Mouse (Mus musculus) CH12.LX (cell line): ENCODE measurements around the gene Lpar1. TPM values are rescaled to one million over a fixed set of nuclear protein-coding genes. Genes with fewer than 3 reads are reported as not detected.

Experiments used
- DNase-seq: peaks from one replicate; pipeline ENCODE4 v3.0.0-alpha.2; 2013; ENCODE audit errors: extremely low read depth
- H3K27ac ChIP-seq: 2 replicates; pipeline ENCODE4 v1.5.1; 2012; ENCODE audit warnings: low read depth, mild to moderate bottlenecking, control low read depth, moderate library complexity; ENCODE audit not compliant: insufficient read depth
- H3K27me3 ChIP-seq: replicated peaks from 2 replicates; pipeline ENCODE3; 2012; ENCODE audit warnings: inconsistent platforms
- H3K36me3 ChIP-seq, 2 experiments: replicated peaks in 1 of 2; 2 replicates each; pipeline versions ENCODE3 to v1.6.1; 2012; ENCODE audit warnings: inconsistent platforms in 1 of 2, low read length in 1 of 2, mild to moderate bottlenecking in 1 of 2, mixed read lengths in 1 of 2, moderate library complexity in 1 of 2; ENCODE audit not compliant: control insufficient read depth in 1 of 2, insufficient read depth in 1 of 2
- H3K4me1 ChIP-seq, 2 experiments: 2 replicates each; pipeline ENCODE4 v1.6.1; 2012; ENCODE audit warnings: inconsistent platforms in 1 of 2, moderate library complexity in 1 of 2; ENCODE audit not compliant: insufficient read depth in 2 of 2, control insufficient read depth in 1 of 2
- H3K4me2 ChIP-seq: 2 replicates; pipeline ENCODE4 v1.6.1; 2012; ENCODE audit warnings: low read depth, mild to moderate bottlenecking, control low read depth; ENCODE audit not compliant: poor library complexity, insufficient read depth, severe bottlenecking
- H3K4me3 ChIP-seq, 3 experiments: fragments of 150-350 bp in 1 of 3; sonication (generic) in 1 of 3; replicated peaks in 1 of 3; 2 replicates each; pipeline versions ENCODE3 to v1.5.1; 2011 to 2012; ENCODE audit warnings: low read depth in 2 of 3, low read length in 2 of 3, mild to moderate bottlenecking in 2 of 3, moderate library complexity in 2 of 3, control low read depth in 1 of 3, improper control_type of control experiment in 1 of 3, inconsistent platforms in 1 of 3, mixed read lengths in 1 of 3; ENCODE audit not compliant: poor library complexity in 1 of 3
- H3K79me2 ChIP-seq: replicated peaks from 2 replicates; pipeline ENCODE4 v1.6.1; 2012; ENCODE audit warnings: mild to moderate bottlenecking, moderate library complexity; ENCODE audit not compliant: control insufficient read depth, poor library complexity, insufficient read depth, severe bottlenecking; ENCODE audit errors: extremely low read depth
- H3K9ac ChIP-seq: 2 replicates; pipeline ENCODE4 v1.6.1; 2012; ENCODE audit warnings: low read depth, mild to moderate bottlenecking, control low read depth, moderate library complexity; ENCODE audit not compliant: insufficient read depth
- H3K9me3 ChIP-seq: replicated peaks from 2 replicates; pipeline ENCODE3; 2012; ENCODE audit warnings: low read length, inconsistent platforms, mixed read lengths
- CHD2 ChIP-seq: IDR thresholded peaks from 2 replicates; pipeline ENCODE4 v1.6.1; 2011; ENCODE audit warnings: low read length, improper control_type of control experiment
- IRF4 ChIP-seq: IDR thresholded peaks from 2 replicates; pipeline ENCODE4 v1.6.1; 2014; ENCODE audit warnings: low read depth, mild to moderate bottlenecking, inconsistent platforms, low read length, improper control_type of control experiment
- MYC ChIP-seq: IDR thresholded peaks from 2 replicates; pipeline ENCODE4 v1.6.1; 2011; ENCODE audit warnings: low read depth, mild to moderate bottlenecking, improper control_type of control experiment, low read length
- NELFE ChIP-seq: IDR thresholded peaks from 2 replicates; pipeline ENCODE4 v1.6.1; 2011; ENCODE audit warnings: low read depth, low read length, improper control_type of control experiment
- PAX5 ChIP-seq: IDR thresholded peaks from 2 replicates; pipeline ENCODE4 v1.6.1; 2012; ENCODE audit warnings: low read length, inconsistent platforms, mixed read lengths
- POLR2A ChIP-seq: IDR thresholded peaks from 2 replicates; pipeline ENCODE4 v1.6.1; 2011; ENCODE audit warnings: low read depth, mild to moderate bottlenecking, improper control_type of control experiment, low read length
- RCOR1 ChIP-seq: conservative IDR thresholded peaks from 2 replicates; pipeline ENCODE4 v1.6.1; 2012; ENCODE audit warnings: low read depth, mild to moderate bottlenecking, inconsistent platforms, low read length, improper control_type of control experiment
- SMC3 ChIP-seq: IDR thresholded peaks from 2 replicates; pipeline ENCODE4 v1.6.1; 2011; ENCODE audit warnings: low read depth, low read length, improper control_type of control experiment
- UBTF ChIP-seq: IDR thresholded peaks from 2 replicates; pipeline ENCODE4 v1.6.1; 2012; ENCODE audit warnings: low read depth, mild to moderate bottlenecking, inconsistent platforms, low read length, improper control_type of control experiment, moderate library complexity
- USF2 ChIP-seq: conservative IDR thresholded peaks from 2 replicates; pipeline ENCODE4 v1.6.1; 2011; ENCODE audit warnings: low read depth, low read length, improper control_type of control experiment
- ZC3H11A ChIP-seq: IDR thresholded peaks from 2 replicates; pipeline ENCODE4 v1.6.1; 2012; ENCODE audit warnings: low read depth, mild to moderate bottlenecking, inconsistent platforms, low read length, improper control_type of control experiment
- ZNF384 ChIP-seq: IDR thresholded peaks from 2 replicates; pipeline ENCODE4 v1.6.1; 2012; ENCODE audit warnings: low read depth, low read length, improper control_type of control experiment, inconsistent platforms
- dilution Hi-C: fragments of 300-500 bp; cut with MboI; formaldehyde crosslinking; loops from 2 replicates; pipeline ENCODE4 v1.14.3; 2020; ENCODE audit warnings: low sequenced_read_pairs; ENCODE audit not compliant: extremely low pct_unique_long_range_greater_than_20kb, extremely low pct_ligation_motif_present
- in situ Hi-C: fragments of 300-500 bp; cut with MboI; formaldehyde crosslinking; loops from 3 replicates; pipeline ENCODE4 v1.14.3; 2019; ENCODE audit warnings: low sequenced_read_pairs, low pct_ligation_motif_present, low pct_unique_long_range_greater_than_20kb, mixed read lengths
- polyA plus RNA-seq: library from polyadenylated mRNA; unstranded; fragments of >175 nt; gene quantifications from 2 replicates; pipeline ENCODE4 v1.2.1, GENCODE M21; 2012; ENCODE audit warnings: low read depth; ENCODE audit not compliant: insufficient read length
- total RNA-seq, 2 experiments: library from RNA; depleted of rRNA; stranded (reverse); fragments of 300-350 nt in 1 of 2; fragments of >200 nt in 1 of 2; gene quantifications; 2 replicates each; pipeline ENCODE4 v1.2.3; 2012 to 2014

Lpar1 gene
- total and polyA plus RNA-seq, 3 experiments = 0.04 TPM; not detected in 2

DNA sequence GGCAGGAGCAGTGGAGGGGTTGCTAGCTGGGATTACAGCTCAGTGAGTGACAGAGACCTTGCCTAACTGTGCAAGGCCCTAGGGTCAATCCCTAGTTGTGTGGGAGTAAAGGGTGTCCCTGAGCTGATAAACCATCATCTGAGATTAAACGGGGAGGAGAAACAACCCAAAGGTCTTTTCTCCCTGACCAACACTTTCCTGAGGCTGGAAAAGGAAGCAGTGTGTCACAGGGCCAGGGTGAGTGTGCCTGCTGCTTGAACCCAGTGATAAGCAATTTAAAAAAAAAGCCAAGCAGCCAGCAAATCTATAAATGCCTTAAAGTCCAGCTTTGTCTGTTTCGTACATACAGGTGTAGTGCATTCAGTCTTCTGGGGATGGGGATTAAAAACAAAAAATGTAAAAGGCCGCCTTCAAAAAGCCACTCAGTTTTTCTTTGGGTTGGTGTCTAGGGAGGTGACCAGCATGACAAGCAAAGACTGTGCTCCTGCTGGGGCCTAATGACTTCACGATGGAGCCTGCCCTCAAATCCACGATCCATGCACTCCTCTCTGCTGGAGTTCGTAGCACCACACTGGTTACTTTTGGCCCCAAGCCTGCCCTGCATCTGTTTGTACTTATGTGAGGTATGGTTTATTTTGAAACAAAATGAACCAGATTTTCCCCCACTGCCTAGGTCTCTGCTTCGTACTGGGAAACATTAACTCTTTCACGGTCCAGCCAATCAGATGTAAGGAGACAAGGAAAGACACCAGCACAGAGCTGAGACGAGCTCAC, 35.3 kb downstream of the Lpar1 start:
- Histone ChIP-seq H3K79me2 (no peaks in the 10 kb centered on the region), H3K4me1 (no peaks in the 10 kb centered on the region), H3K27me3 (no peaks in the 10 kb centered on the region), H3K9ac (no peak overlapping the region), H3K9me3 (no peaks in the 10 kb centered on the region), H3K27ac (no peak overlapping the region), H3K4me3 (no peak overlapping the region), H3K36me3 (no peaks in the 10 kb centered on the region)
- dilution Hi-C loops = no loop called here
- no peak for DNase-seq
- TF ChIP-seq IRF4 = no peak
- TF ChIP-seq USF2 = no peak
- TF ChIP-seq RCOR1 = no peak
- no peak for TF ChIP-seq POLR2A
- TF ChIP-seq NELFE = no peak
- TF ChIP-seq ZNF384 = no peak
- TF ChIP-seq, all 38 proteins: peak for 0
- in situ Hi-C loops = no loop called here
- no peak overlapping the region for H3K4me2 ChIP-seq

DNA sequence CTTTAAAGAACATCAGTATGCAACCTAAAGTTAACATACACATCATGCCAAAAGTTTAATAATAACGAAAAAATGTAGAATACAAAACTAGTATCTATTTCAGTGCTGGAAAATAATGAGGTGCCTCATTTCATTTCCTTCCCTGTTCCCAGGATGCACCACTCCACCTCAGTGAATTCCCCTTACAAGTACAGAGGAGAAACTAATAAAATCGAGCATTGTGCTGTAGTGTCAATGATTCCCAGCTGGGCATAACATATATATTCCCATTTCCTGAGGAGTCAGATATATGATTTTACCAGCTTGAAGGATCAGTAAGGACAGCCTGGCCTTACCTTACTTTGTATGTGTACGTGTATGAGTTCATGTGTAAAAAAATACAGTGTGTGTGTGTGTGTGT, 36.9 kb downstream of the Lpar1 start:
- no peak overlapping the region for H3K27ac ChIP-seq
- dilution Hi-C loops (no loop called here), in situ Hi-C loops (no loop called here)
- H3K4me1 ChIP-seq = no peaks in the 10 kb centered on the region
- TF ChIP-seq ZC3H11A (no peak), PAX5 (no peak)
- no peak overlapping the region for H3K4me3 ChIP-seq
- no peak overlapping the region for H3K9ac ChIP-seq
- no peaks in the 10 kb centered on the region for H3K79me2 ChIP-seq
- DNase-seq = no peak
- H3K4me2 ChIP-seq = no peak overlapping the region
- H3K27me3 ChIP-seq = no peaks in the 10 kb centered on the region
- H3K9me3 ChIP-seq = no peaks in the 10 kb centered on the region
- no peaks in the 10 kb centered on the region for H3K36me3 ChIP-seq

DNA sequence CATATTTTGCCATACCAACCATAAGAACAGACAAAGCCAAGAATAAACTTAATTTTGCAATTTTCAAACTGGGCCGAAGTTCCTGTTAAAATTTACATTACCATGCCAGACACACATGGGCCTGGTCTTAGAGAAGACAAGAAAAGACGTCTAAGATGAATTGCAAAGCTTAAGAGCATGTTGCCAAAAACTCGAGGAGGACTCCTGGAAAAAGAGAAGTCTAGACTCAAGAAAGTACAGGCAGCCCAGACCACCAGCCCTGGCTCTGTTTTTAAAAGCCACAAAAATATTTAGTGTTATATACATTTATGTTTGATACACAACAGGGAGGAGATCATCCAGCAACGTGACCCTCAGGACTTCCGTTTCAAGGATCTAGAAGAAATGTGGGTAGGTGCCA, 37.5 kb downstream of the Lpar1 start:
- Histone ChIP-seq H3K9ac (no peak overlapping the region), H3K27me3 (no peaks in the 10 kb centered on the region), H3K4me2 (no peak overlapping the region), H3K36me3 (no peaks in the 10 kb centered on the region), H3K9me3 (no peaks in the 10 kb centered on the region), H3K4me3 (no peak overlapping the region), H3K79me2 (no peaks in the 10 kb centered on the region), H3K4me1 (no peaks in the 10 kb centered on the region), H3K27ac (no peak overlapping the region)
- dilution Hi-C loops (no loop called here), in situ Hi-C loops (no loop called here)
- no peak for DNase-seq
- TF ChIP-seq CHD2 = no peak
- no peak for TF ChIP-seq SMC3
- no peak for TF ChIP-seq MYC
- no peak for TF ChIP-seq UBTF
